Mouse (Mus musculus): ENCODE measurements around the gene Grk4. TPM values are rescaled to one million over a fixed set of nuclear protein-coding genes. Genes with fewer than 3 reads are reported as not detected.

Gene Grk4
- 1 to 10 TPM; 4.1 to 4.8 TPM for total RNA-seq (2021)

DNA sequence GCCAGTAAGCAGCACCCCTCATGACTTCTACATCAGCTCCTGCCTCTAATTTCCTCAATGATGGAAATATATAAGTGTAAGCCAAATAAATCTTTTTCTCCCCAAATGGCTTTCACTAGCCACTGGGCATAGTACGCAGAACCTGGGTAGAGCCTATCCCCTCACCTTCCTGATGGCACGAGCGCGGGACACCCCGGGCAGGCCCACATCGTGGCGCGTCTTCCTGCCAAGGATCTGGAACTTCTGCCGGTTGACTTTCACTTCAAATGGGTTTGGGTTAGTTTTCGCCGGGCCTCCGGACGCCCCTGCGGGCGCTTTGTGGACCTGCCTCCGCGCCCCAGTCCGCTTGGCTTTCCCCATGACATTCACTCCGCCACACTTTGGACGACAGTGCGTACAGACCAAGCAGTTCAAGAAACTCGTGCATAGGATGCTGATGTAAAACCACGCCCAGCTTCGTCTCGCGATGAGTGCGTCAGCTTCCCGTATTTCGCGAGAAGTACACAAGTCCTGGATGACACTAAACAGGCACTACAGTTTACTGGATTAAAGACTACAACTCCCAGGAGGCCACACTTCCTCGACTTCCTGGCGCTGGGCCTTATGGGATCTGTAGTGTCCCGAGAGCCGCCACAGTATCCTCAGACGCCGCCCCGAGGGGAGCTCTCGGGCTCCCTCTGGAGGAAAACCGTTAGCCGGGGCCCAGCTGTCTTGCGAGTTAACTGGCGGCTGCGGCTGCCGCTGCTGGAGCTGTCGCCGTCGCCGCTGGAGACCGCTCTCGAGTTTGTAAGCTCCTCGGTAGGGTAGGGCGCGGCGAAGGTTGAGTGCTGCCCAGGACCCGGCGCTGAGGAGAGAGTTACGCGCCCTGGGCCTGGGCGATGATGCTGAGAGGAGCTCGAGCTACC lies at the start of gene Grk4, which contains the start of gene Nop14:
Gene Grk4, plus strand, starts transcription at position 694 of the 905 bp plus-strand sequence.
Gene Nop14, minus strand, starts transcription at position 463 of the 905 bp plus-strand sequence.
- peak; percentile 99 to 100 for DNase-seq (ENCODE audit: extremely low spot score in 1 of 2, low spot score in 2 of 2)
- intact Hi-C loops (cut with DNase I): loop anchor here (5.0 to 10.0 kb wide), 3 partner anchors 97 to 382 kb away; partner anchors contain the start of genes Fam193a and Hgfac

- intact Hi-C loops (cut with DNase I): no loop called here
- DNase-seq (ENCODE audit: extremely low spot score in 1 of 2, low spot score in 2 of 2): no peak
Measured at GRCm38 (mm10) chr5:34632996-34633395, 27.2 kb upstream of the Grk4 start.

- peak in 1 of 2 experiments; percentile 55 for DNase-seq (ENCODE audit: extremely low spot score in 1 of 2, low spot score in 2 of 2)
- intact Hi-C loops (cut with DNase I): no loop called here
Measured at GRCm38 (mm10) chr5:34633641-34634040, 26.5 kb upstream of the Grk4 start.

DNA sequence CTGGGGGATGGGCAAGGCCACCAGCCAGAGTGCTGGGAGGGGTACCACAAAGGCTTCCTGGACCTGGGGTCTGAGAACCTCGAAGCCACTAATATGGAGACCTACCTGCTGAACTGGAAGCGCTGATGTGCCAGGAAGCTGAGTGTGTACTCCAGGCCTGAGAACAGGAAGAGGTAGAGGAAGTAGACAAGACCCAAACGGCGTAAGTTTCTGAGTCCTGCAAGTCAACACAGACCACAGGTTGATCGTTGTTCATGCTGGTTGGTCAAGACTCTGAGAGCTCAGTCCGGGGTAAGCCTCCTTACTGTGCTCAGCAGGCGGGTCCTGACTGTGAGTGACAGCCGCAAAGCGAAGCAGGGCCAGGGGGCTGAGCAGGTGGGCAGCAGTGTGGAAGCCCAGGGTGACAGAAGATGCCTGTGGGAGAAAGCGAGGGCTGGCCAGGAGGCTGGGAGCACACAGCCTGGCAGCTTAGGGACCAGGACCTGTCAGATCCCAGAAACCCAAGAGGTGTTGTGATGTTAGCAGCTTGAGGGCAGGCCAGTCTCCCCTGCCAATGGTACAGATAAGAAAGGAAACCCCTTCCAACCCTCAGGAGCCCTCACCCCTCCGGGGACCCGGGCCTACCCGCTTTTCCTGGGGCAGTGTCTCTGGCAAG lies 25.3 kb upstream of the Grk4 start:
- intact Hi-C loops (cut with DNase I): no loop called here

GRCm38 (mm10) chr5:34635665-34636192 lies 24.4 kb upstream of the Grk4 start:
- DNase-seq (ENCODE audit: extremely low spot score in 1 of 2, low spot score in 2 of 2): no peak
- intact Hi-C loops (cut with DNase I): no loop called here

More for the DNA sequence above, 25.3 kb upstream of the Grk4 start:
- DNase-seq (ENCODE audit: extremely low spot score in 1 of 2, low spot score in 2 of 2): no peak

- intact Hi-C loops (cut with DNase I): no loop called here
- peak; percentile 75 to 90 for DNase-seq (ENCODE audit: extremely low spot score in 1 of 2, low spot score in 2 of 2)
Measured at GRCm38 (mm10) chr5:34636481-34637287, 23.5 kb upstream of the Grk4 start, which contains the start of gene Mfsd10. Gene Mfsd10, minus strand, starts transcription at chr5:34637212.

- DNase-seq (ENCODE audit: extremely low spot score in 1 of 2, low spot score in 2 of 2): no peak
- intact Hi-C loops (cut with DNase I): no loop called here
Measured at GRCm38 (mm10) chr5:34637591-34638156, 22.5 kb upstream of the Grk4 start.

GRCm38 (mm10) chr5:34641991-34642390 lies 18.2 kb upstream of the Grk4 start:
- intact Hi-C loops (cut with DNase I): no loop called here
- no peak for DNase-seq (ENCODE audit: extremely low spot score in 1 of 2, low spot score in 2 of 2)

GRCm38 (mm10) chr5:34642932-34643331 lies 17.2 kb upstream of the Grk4 start:
- peak in 1 of 2 experiments; percentile 47 for DNase-seq (ENCODE audit: extremely low spot score in 1 of 2, low spot score in 2 of 2)

GRCm38 (mm10) chr5:34647581-34647980 lies 12.6 kb upstream of the Grk4 start:
- DNase-seq (ENCODE audit: extremely low spot score in 1 of 2, low spot score in 2 of 2): peak in 1 of 2 experiments; percentile 56
- intact Hi-C loops (cut with DNase I): no loop called here

More at GRCm38 (mm10) chr5:34642932-34643331, 17.2 kb upstream of the Grk4 start:
- intact Hi-C loops (cut with DNase I): no loop called here

- DNase-seq (ENCODE audit: extremely low spot score in 1 of 2, low spot score in 2 of 2): no peak
- intact Hi-C loops (cut with DNase I): loop anchor here (10.0 kb wide), 1 partner anchor 288 kb away; the partner anchor contains the start of gene Fam193a
Measured at GRCm38 (mm10) chr5:34652961-34653360, 7.2 kb upstream of the Grk4 start.

DNA sequence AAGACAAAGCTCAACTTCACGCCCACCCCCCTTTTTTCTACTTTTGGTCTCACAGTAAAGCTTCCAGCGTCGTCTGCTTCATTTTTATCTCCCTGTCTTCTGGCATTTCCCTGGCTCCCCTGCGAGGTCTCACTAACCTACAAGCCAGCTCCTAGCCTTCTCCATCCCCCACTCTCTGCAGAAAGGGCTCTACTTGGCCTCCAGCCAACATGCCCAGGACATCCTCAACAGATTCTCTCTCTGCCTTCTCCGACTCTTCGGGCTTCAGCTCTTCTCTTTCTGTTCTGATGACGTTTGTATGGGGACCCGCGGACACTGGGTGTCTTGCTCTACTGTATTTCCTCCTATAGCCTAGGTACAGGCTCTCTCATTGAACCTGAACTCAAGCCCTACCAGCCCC lies 5.3 kb upstream of the Grk4 start:
- intact Hi-C loops (cut with DNase I): loop anchor here (10.0 kb wide), 1 partner anchor 290 kb away; the partner anchor contains the start of gene Fam193a
- DNase-seq (ENCODE audit: extremely low spot score in 1 of 2, low spot score in 2 of 2): no peak

DNA sequence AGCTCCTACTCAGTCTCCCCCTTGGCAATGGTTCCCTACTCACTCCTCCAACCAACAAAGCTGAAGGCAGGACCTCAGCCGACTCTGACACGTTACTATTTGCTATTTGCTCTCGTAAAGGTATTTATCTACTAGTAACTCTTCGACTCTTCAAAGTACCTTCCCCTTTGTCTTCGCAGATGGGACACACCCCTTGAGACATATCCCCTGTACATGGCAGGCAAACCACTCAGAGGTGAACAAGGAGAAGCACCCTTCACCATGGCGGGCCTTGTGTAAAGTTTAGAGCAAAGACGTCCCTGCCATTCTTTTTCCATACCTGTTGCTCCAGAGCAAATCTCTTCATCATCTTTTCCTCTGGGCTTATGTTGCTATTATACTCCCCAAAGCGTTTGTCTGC lies 2.6 kb upstream of the Grk4 start:
- intact Hi-C loops (cut with DNase I): loop anchor here (10.0 kb wide), 1 partner anchor 293 kb away; the partner anchor contains the start of gene Fam193a
- DNase-seq (ENCODE audit: extremely low spot score in 1 of 2, low spot score in 2 of 2): no peak

GRCm38 (mm10) chr5:34660591-34661130 lies 482 bp downstream of the Grk4 start:
- DNase-seq (ENCODE audit: extremely low spot score in 1 of 2, low spot score in 2 of 2): no peak
- intact Hi-C loops (cut with DNase I): loop anchor here (5.0 kb wide), 2 partner anchors 97 to 382 kb away; partner anchors contain the start of gene Hgfac

DNA sequence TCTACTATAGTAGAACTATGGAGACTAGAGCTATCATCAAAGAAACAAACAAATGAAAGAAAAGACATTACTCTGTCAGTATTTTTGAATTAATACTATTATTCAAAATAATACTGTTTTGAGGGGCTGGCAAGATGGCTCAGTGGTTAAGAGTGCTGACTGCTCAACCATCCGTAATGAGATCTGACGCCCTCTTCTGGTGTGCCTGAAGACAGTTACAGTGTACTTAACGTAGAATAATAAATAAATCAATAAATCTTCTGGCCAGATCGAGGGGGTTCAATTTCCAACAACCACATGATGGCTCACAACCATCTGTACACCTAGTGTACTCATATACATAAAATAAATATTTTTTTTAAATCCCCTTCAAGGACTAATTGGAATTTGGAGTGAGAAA lies 1.7 kb downstream of the Grk4 start:
- intact Hi-C loops (cut with DNase I): loop anchor here (5.0 kb wide), 2 partner anchors 95 to 380 kb away; partner anchors contain the start of gene Hgfac

GRCm38 (mm10) chr5:34663231-34663630 lies 3.1 kb downstream of the Grk4 start:
- DNase-seq (ENCODE audit: extremely low spot score in 1 of 2, low spot score in 2 of 2): no peak
- intact Hi-C loops (cut with DNase I): loop anchor here (5.0 kb wide), 2 partner anchors 94 to 379 kb away; partner anchors contain the start of gene Hgfac

More for the DNA sequence above, 1.7 kb downstream of the Grk4 start:
- DNase-seq (ENCODE audit: extremely low spot score in 1 of 2, low spot score in 2 of 2): no peak

GRCm38 (mm10) chr5:34669493-34669892 lies 9.3 kb downstream of the Grk4 start:
- no peak for DNase-seq (ENCODE audit: extremely low spot score in 1 of 2, low spot score in 2 of 2)
- intact Hi-C loops (cut with DNase I): no loop called here

Measured in left cerebral cortex, postnatal 10 days (tissue).